Mouse (Mus musculus): ENCODE data around the gene Trak1. TPM values are rescaled to one million over a fixed set of nuclear protein-coding genes. Genes with fewer than 3 reads are reported as not detected.

Trak1 gene
- polyA plus RNA-seq, 1 experiment from 2014 or later = 25.9 TPM

GRCm38 (mm10) chr9:121337938-121338289 is 40.6 kb downstream of the Trak1 start:
- H3K36me3 ChIP-seq = no peaks in the 10 kb centered on the region
- H3K4me2 ChIP-seq = no peak overlapping the region
- H3K9me3 ChIP-seq = no peaks in the 10 kb centered on the region
- peaks cover 54% of the 10 kb centered on the region for H3K4me1 ChIP-seq
- ATAC-seq (ENCODE audit: insufficient number of reproducible peaks, low FRiP score, low TSS enrichment, low read depth) = no peak
- no peaks in the 10 kb centered on the region for H3K27me3 ChIP-seq
- no peak overlapping the region for H3K4me3 ChIP-seq
- H3K9ac ChIP-seq = no peak overlapping the region
- WGBS = 84% methylated on average over 3 of the region's 3 CpGs
- H3K27ac ChIP-seq = peak overlapping the region; percentile 74

- Histone ChIP-seq H3K36me3 (no peaks in the 10 kb centered on the region), H3K27ac (no peak overlapping the region), H3K9ac (no peak overlapping the region), H3K27me3 (no peaks in the 10 kb centered on the region), H3K4me1 (peaks cover 28% of the 10 kb centered on the region), H3K4me2 (no peak overlapping the region), H3K4me3 (no peak overlapping the region), H3K9me3 (no peaks in the 10 kb centered on the region)
- WGBS = 20% methylated on average over 7 of the region's 7 CpGs
- peak; percentile 52; the same call in 1 of the 2 replicates for ATAC-seq (ENCODE audit: insufficient number of reproducible peaks, low FRiP score, low TSS enrichment, low read depth)
Observed at GRCm38 (mm10) chr9:121341832-121342231, 44.5 kb downstream of the Trak1 start.

DNA sequence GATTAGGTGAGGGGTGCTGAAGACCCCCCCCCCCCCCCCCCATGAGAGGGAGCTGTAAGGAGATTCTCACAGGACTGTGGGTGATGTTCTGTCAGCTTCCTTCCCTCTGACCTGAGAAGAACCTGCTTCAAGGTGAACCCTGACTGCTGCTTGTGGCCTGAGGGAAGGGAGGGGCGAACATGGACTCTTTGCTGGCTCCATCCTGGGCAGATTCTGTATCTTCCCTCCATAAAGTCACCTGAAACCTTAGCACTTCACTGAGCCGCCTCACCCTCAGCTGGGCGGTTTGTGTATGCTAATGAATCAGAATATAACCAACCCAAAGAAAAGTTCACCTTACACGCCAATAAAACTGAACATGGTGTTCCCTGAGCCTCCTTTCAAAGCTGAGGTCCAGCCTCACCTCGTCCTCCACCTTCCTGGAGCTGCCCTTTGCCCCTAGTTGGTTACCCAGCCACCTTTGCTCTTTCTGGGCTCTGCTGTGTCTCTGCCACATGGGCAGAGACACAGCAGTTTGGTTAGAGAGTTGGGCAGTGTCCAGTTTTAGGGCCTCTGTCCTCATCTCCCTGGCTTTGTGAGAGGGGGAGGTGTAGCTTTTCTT is 45.3 kb downstream of the Trak1 start:
- no peak overlapping the region for H3K4me3 ChIP-seq
- no peaks in the 10 kb centered on the region for H3K27me3 ChIP-seq
- peaks cover 21% of the 10 kb centered on the region for H3K4me1 ChIP-seq
- no peak overlapping the region for H3K9ac ChIP-seq
- no peaks in the 10 kb centered on the region for H3K9me3 ChIP-seq
- no peak overlapping the region for H3K4me2 ChIP-seq
- ATAC-seq (ENCODE audit: insufficient number of reproducible peaks, low FRiP score, low TSS enrichment, low read depth) = no peak
- 80% methylated on average over 5 of the region's 5 CpGs for WGBS
- no peak overlapping the region for H3K27ac ChIP-seq
- no peaks in the 10 kb centered on the region for H3K36me3 ChIP-seq

DNA sequence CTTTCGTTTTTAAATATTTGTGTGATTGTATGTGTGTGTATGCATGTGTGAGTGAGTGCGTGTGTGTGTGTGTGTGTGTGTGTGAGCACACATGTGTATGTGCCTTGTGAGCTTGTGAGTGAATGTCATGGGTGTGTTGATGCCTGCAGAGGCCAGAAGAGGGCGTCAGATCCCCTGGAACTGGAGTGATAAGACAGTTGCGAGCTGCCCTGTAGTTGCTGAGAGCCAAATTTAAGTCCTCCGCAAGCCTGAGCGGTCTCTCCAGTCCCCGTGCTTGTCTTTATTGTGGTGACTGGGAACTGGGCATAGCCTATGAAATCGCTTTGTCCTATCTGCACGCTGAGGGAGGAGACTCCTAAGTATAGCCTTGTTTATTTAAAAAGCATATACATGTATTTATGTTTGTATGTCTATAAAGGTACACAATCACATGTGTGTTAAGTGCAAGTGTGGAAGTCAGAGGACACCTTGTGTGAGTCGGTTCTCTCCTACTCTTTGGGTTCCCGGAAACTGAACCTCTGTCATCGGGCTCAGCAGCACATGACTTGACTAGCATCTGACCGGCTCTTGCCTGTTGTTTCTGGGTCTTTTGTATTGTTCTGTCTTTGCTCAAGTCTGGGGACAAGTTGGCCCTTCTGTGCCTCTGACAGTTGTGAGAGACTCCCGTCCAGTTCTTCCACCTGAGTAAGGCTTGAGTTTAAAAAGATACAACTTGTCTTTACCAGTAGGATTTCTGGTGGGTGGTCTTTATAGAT is 46.0 kb downstream of the Trak1 start:
- Histone ChIP-seq H3K27ac (no peak overlapping the region), H3K4me1 (peaks cover 22% of the 10 kb centered on the region), H3K4me2 (no peak overlapping the region), H3K9ac (no peak overlapping the region), H3K36me3 (no peaks in the 10 kb centered on the region), H3K4me3 (no peak overlapping the region), H3K9me3 (no peaks in the 10 kb centered on the region), H3K27me3 (no peaks in the 10 kb centered on the region)
- no peak for ATAC-seq (ENCODE audit: insufficient number of reproducible peaks, low FRiP score, low TSS enrichment, low read depth)
- 82% methylated on average over 14 of the region's 14 CpGs for WGBS

DNA sequence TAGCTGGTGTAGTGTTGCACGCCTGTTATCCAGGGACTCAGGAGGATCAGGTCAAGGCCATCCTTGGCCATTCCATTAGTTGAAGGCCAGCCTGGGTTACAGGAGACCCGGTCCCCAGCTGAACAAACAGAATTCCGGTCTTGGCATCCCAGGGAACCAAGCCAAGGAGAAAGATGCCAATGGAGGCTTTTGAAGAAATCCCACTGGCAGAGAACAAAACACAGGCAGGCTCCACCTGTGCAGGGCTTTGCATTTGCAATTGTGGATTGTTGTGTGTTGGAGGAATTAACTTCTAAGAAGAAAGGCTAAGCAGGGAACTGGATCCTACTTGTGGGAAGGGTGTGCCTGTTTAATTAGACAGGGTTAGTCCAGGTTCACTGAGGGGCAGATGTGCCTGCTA is 47.0 kb downstream of the Trak1 start:
- no peak for ATAC-seq (ENCODE audit: insufficient number of reproducible peaks, low FRiP score, low TSS enrichment, low read depth)
- H3K4me1 ChIP-seq = peaks cover 32% of the 10 kb centered on the region
- H3K4me3 ChIP-seq = no peak overlapping the region
- H3K9ac ChIP-seq = no peak overlapping the region
- 61% methylated on average over 3 of the region's 3 CpGs for WGBS
- H3K27me3 ChIP-seq = no peaks in the 10 kb centered on the region
- no peaks in the 10 kb centered on the region for H3K36me3 ChIP-seq
- no peaks in the 10 kb centered on the region for H3K9me3 ChIP-seq
- no peak overlapping the region for H3K27ac ChIP-seq
- H3K4me2 ChIP-seq = no peak overlapping the region

- WGBS = 88% methylated on average over 15 of the region's 15 CpGs
- Histone ChIP-seq H3K9ac (no peak overlapping the region), H3K4me1 (peaks cover 37% of the 10 kb centered on the region), H3K27ac (no peak overlapping the region), H3K4me2 (no peak overlapping the region), H3K4me3 (no peak overlapping the region), H3K36me3 (no peaks in the 10 kb centered on the region), H3K9me3 (no peaks in the 10 kb centered on the region), H3K27me3 (no peaks in the 10 kb centered on the region)
- ATAC-seq (ENCODE audit: insufficient number of reproducible peaks, low FRiP score, low TSS enrichment, low read depth) = no peak
Observed at GRCm38 (mm10) chr9:121345427-121346130, 48.3 kb downstream of the Trak1 start.

- H3K9ac ChIP-seq = no peak overlapping the region
- no peak overlapping the region for H3K4me3 ChIP-seq
- no peak for ATAC-seq (ENCODE audit: insufficient number of reproducible peaks, low FRiP score, low TSS enrichment, low read depth)
- H3K27me3 ChIP-seq = no peaks in the 10 kb centered on the region
- no peak overlapping the region for H3K27ac ChIP-seq
- H3K4me2 ChIP-seq = no peak overlapping the region
- no peaks in the 10 kb centered on the region for H3K9me3 ChIP-seq
- WGBS = 59% methylated on average over 5 of the region's 5 CpGs
- H3K4me1 ChIP-seq = peaks cover 45% of the 10 kb centered on the region
- no peaks in the 10 kb centered on the region for H3K36me3 ChIP-seq
Observed at GRCm38 (mm10) chr9:121346635-121347034, 49.3 kb downstream of the Trak1 start.

GRCm38 (mm10) chr9:121347981-121348380 is 50.7 kb downstream of the Trak1 start:
- Histone ChIP-seq H3K27ac (peak overlapping the region; percentile 85), H3K36me3 (no peaks in the 10 kb centered on the region), H3K9ac (0 out of 2 replicates have a peak overlapping the region, but pooled peaks have one; percentile 2), H3K9me3 (no peaks in the 10 kb centered on the region), H3K4me1 (peaks cover 46% of the 10 kb centered on the region), H3K27me3 (no peaks in the 10 kb centered on the region), H3K4me2 (no peak overlapping the region), H3K4me3 (no peak overlapping the region)
- ATAC-seq (ENCODE audit: insufficient number of reproducible peaks, low FRiP score, low TSS enrichment, low read depth) = no peak
- 29% methylated on average over 10 of the region's 10 CpGs for WGBS

DNA sequence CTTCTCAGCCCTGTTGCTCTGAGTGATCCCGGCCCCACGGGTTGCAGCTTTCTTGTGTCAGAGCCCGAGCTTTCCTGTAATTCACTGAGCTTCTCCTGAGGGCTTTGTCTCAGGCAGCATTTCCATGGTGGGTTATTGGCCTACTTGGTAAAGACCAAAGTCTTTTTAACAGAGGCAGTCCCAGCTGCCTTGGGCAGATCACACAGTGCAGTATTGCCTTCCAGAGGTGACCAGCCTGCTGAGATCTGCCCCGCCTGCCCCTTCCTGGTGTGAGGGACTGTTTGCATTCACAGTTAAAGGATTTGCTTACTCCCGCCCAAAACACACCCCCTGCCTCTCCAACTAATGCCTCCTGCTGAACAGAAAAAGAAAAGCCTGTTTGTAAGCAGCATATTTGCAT is 51.2 kb downstream of the Trak1 start:
- Histone ChIP-seq H3K27ac (peak overlapping the region; percentile 85), H3K36me3 (no peaks in the 10 kb centered on the region), H3K9me3 (no peaks in the 10 kb centered on the region), H3K9ac (0 out of 2 replicates have a peak overlapping the region, but pooled peaks have one; percentile 2), H3K27me3 (no peaks in the 10 kb centered on the region), H3K4me2 (no peak overlapping the region), H3K4me3 (no peak overlapping the region), H3K4me1 (peaks cover 48% of the 10 kb centered on the region)
- WGBS = 17% methylated on average over 5 of the region's 5 CpGs
- ATAC-seq (ENCODE audit: insufficient number of reproducible peaks, low FRiP score, low TSS enrichment, low read depth) = no peak

DNA sequence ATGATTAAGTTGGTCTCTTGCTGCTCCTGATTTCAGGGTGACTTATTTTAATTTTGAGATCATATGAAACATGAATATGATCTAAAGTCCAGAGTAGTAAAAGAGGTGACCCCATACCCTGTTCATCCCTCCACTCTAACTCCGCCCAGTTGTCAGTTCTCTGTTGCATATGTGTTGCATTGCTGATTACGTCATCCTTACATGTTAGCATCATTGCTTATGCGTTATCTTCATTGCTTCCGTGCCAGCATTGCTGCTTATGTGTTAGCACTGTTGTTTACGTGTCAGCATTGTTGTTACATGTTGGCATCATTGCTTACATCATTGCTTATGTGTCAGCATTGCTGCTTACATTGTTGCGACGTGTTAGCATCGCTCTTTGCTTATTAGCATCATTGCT is 51.8 kb downstream of the Trak1 start:
- H3K9ac ChIP-seq = no peak overlapping the region
- H3K4me1 ChIP-seq = peaks cover 53% of the 10 kb centered on the region
- ATAC-seq (ENCODE audit: insufficient number of reproducible peaks, low FRiP score, low TSS enrichment, low read depth) = no peak
- 89% methylated on average over 8 of the region's 8 CpGs for WGBS
- no peak overlapping the region for H3K4me3 ChIP-seq
- no peak overlapping the region for H3K4me2 ChIP-seq
- H3K27me3 ChIP-seq = no peaks in the 10 kb centered on the region
- no peaks in the 10 kb centered on the region for H3K9me3 ChIP-seq
- H3K36me3 ChIP-seq = no peaks in the 10 kb centered on the region
- H3K27ac ChIP-seq = peak overlapping the region; percentile 85; the same call in 1 of the 2 replicates

GRCm38 (mm10) chr9:121350601-121351000 is 53.3 kb downstream of the Trak1 start:
- 45% methylated on average over 3 of the region's 3 CpGs for WGBS
- Histone ChIP-seq H3K4me2 (no peak overlapping the region), H3K9ac (no peak overlapping the region), H3K27me3 (no peaks in the 10 kb centered on the region), H3K36me3 (no peaks in the 10 kb centered on the region), H3K4me3 (no peak overlapping the region), H3K27ac (peak overlapping the region; percentile 60; the same call in 1 of the 2 replicates), H3K9me3 (no peaks in the 10 kb centered on the region), H3K4me1 (peaks cover 67% of the 10 kb centered on the region)
- ATAC-seq (ENCODE audit: insufficient number of reproducible peaks, low FRiP score, low TSS enrichment, low read depth) = no peak

Data from limb, embryonic 15.5 days (tissue).